Mouse (Mus musculus): ENCODE measurements around the gene Tex26. TPM values are rescaled to one million over a fixed set of nuclear protein-coding genes. Genes with fewer than 3 reads are reported as not detected.

The Tex26 gene
- polyA plus RNA-seq, 1 experiment from 2014 or later = 1.5 TPM

DNA sequence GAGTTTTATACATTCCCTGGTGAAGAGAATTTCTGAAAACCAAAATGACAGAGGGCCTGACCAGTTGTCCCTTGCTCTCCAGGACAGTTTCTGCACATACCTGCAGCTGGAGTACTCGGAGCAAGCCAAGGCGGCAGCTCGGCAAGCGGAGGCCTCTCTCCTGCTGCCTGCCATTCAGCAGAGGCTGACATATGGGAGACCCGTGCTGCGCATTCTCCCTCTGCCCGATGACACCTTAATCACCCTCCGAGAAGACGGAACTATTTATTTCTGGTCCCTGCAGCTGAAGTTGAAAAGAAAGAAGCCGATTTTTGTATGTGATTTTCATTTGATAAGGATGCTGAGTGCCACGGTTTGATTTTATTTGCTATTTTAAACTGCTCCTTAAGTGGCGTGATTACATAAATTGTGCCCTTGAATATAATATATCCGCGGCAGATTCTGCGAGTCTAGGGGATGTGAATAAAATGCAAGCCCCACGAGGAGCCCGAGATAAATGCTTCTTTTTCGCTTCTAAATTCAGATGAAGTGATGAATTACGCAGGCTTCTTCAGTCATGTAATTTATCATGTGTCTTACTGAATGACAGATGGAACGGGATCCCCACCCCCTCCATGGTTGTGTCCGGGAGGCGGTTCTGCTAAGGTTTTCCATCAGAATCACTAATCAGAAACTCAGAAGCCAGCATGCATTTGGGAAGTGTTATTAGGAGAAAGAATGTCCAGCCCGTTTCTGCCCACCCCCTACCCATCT lies 64.1 kb downstream of the Tex26 start:
- Histone ChIP-seq H3K27ac (peak overlapping the region; percentile 82), H3K27me3 (no peaks in the 10 kb centered on the region), H3K4me2 (peak overlapping the region; percentile 20), H3K36me3 (no peaks in the 10 kb centered on the region), H3K4me3 (no peak overlapping the region), H3K4me1 (replicated peaks) (peaks cover 23% of the 10 kb centered on the region), H3K9ac (peak overlapping the region; percentile 21), H3K9me3 (no peaks in the 10 kb centered on the region)
- 46% methylated on average over 23 of the region's 23 CpGs for WGBS
- ATAC-seq (ENCODE audit: low FRiP score) = peak; percentile 65; the same call in 1 of the 2 replicates

DNA sequence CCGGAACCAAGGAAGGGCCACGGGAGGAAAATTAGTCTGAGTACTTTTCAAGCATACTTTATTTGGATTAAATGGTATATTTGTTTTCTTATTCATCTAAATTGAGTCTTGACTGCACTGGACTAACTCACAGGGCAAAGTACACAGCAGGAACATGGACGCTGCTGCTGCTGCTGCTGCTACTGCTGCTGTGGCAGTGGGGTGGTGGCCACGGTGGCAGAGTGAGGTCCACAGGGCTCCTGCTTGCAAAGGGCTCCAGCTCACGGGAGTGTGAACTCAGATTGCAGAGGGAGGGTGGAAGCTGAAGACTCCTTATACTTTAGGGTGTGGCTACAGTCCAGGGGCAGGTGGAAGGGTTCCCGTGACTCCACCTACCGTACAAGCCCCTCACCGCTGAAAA lies 65.5 kb downstream of the Tex26 start:
- no peaks in the 10 kb centered on the region for H3K9me3 ChIP-seq
- no peak overlapping the region for H3K4me3 ChIP-seq
- H3K4me1 ChIP-seq (replicated peaks) = peaks cover 21% of the 10 kb centered on the region
- no peaks in the 10 kb centered on the region for H3K36me3 ChIP-seq
- WGBS = 77% methylated on average over 8 of the region's 8 CpGs
- no peak for ATAC-seq (ENCODE audit: low FRiP score)
- H3K9ac ChIP-seq = no peak overlapping the region
- no peak overlapping the region for H3K27ac ChIP-seq
- no peak overlapping the region for H3K4me2 ChIP-seq
- H3K27me3 ChIP-seq = no peaks in the 10 kb centered on the region

DNA sequence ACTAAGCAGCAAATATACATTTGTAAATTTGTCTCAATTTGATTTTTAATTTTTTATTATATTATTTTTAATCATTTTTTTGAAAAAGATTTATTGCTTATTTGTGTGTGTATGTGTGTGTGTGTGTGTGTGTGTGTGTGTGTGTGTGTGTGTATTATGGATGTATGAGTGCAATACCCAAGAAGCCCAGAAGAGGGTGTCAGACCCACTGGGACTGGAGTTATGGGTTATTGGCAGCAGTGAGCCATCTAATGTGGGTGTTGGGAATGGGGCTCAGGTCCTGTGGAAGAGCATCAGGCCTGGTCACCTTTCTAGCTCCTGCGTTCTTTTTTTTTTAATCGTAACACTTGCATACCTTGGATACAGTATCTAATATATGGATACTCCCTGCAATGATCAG lies 66.6 kb downstream of the Tex26 start:
- 98% methylated on average over 2 of the region's 2 CpGs for WGBS
- H3K4me3 ChIP-seq = no peak overlapping the region
- no peak overlapping the region for H3K9ac ChIP-seq

DNA sequence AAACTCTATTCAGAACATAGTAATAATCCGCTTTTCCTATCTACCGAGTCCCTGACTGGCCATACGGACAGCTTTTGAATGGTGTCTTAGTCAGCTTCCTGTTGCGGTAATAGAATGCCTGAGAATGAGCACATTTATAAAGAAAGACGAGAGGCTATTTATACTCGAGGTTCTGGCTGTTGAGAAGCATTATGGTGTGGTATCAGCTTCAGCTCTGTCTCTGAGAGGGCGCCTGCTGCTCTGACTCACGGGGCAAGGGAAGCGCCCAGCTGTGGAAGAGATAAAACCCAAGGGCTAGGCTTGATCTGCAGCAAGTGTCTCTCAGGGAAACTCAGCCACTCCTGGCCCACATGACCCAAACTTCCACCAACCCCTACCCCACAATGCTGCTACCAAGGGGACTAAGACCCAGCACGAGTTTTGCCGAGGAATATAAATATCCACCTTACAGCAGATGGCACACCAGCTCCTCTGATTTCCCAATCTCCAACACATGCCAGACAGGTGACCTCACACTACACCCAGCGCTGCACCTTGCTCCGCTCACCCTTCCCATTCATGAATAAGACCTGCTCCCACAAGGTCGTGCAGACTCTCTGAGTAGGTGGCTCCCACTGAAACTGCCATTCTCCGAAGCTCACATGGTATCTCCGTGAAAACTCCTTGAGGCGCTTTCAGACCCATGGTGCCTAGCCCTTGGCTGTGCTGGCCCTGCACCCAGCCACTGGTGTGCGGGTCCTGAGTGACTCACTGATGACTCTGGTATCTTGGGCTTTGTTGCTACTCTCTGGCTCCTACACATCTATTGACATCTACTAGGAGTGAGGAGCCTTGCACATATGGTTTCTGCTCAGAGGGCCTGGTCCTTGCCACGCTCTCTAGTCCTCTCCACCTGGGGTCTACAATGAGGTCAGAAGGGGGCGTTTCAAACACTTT lies 68.9 kb downstream of the Tex26 start:
- WGBS = 80% methylated on average over 20 of the region's 20 CpGs
- no peak overlapping the region for H3K9ac ChIP-seq
- peaks cover 26% of the 10 kb centered on the region for H3K4me1 ChIP-seq (replicated peaks)
- no peak overlapping the region for H3K4me2 ChIP-seq
- no peaks in the 10 kb centered on the region for H3K36me3 ChIP-seq
- no peaks in the 10 kb centered on the region for H3K9me3 ChIP-seq
- H3K4me3 ChIP-seq = no peak overlapping the region
- no peaks in the 10 kb centered on the region for H3K27me3 ChIP-seq
- no peak for ATAC-seq (ENCODE audit: low FRiP score)
- H3K27ac ChIP-seq = no peak overlapping the region

More for the DNA sequence above, 66.6 kb downstream of the Tex26 start:
- H3K4me1 ChIP-seq (replicated peaks) = peaks cover 27% of the 10 kb centered on the region
- H3K27me3 ChIP-seq = no peaks in the 10 kb centered on the region
- ATAC-seq (ENCODE audit: low FRiP score) = no peak
- no peak overlapping the region for H3K27ac ChIP-seq
- H3K4me2 ChIP-seq = no peak overlapping the region
- H3K9me3 ChIP-seq = no peaks in the 10 kb centered on the region
- H3K36me3 ChIP-seq = no peaks in the 10 kb centered on the region

GRCm38 (mm10) chr5:149510323-149510722 lies 70.9 kb downstream of the Tex26 start:
- 47% methylated on average over 13 of the region's 13 CpGs for WGBS
- peak overlapping the region; percentile 65 for H3K27ac ChIP-seq

DNA sequence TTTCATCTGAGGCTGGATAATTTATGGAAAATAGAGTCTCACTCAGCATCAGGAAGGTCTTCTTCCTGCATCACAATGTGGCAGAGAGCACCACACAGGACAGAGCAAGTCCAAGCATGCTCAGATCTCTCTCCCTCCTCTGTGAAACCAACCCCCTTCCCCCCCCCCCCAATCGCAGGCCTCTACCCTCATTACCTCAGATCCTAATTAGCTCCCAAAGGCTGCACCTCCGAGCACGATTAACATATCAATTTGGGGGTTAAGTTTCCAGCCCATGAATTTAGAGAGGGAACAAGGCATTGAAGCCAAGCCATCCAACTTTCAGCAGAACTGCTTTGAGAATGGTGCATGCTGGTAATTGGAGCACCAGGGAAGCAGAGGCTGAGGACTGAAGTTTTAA lies 73.2 kb downstream of the Tex26 start:
- Histone ChIP-seq H3K4me1 (replicated peaks) (peaks cover 50% of the 10 kb centered on the region), H3K27me3 (no peaks in the 10 kb centered on the region), H3K27ac (no peak overlapping the region), H3K36me3 (no peaks in the 10 kb centered on the region), H3K9ac (no peak overlapping the region), H3K4me2 (no peak overlapping the region), H3K9me3 (no peaks in the 10 kb centered on the region), H3K4me3 (no peak overlapping the region)
- no peak for ATAC-seq (ENCODE audit: low FRiP score)
- WGBS = 25% methylated on average over 3 of the region's 3 CpGs

More at GRCm38 (mm10) chr5:149510323-149510722, 70.9 kb downstream of the Tex26 start:
- H3K36me3 ChIP-seq = no peaks in the 10 kb centered on the region
- H3K4me1 ChIP-seq (replicated peaks) = peaks cover 34% of the 10 kb centered on the region
- no peaks in the 10 kb centered on the region for H3K9me3 ChIP-seq
- H3K27me3 ChIP-seq = no peaks in the 10 kb centered on the region
- no peak overlapping the region for H3K4me3 ChIP-seq
- H3K4me2 ChIP-seq = 0 out of 2 replicates have a peak overlapping the region, but pooled peaks have one; percentile 0
- no peak for ATAC-seq (ENCODE audit: low FRiP score)
- no peak overlapping the region for H3K9ac ChIP-seq

DNA sequence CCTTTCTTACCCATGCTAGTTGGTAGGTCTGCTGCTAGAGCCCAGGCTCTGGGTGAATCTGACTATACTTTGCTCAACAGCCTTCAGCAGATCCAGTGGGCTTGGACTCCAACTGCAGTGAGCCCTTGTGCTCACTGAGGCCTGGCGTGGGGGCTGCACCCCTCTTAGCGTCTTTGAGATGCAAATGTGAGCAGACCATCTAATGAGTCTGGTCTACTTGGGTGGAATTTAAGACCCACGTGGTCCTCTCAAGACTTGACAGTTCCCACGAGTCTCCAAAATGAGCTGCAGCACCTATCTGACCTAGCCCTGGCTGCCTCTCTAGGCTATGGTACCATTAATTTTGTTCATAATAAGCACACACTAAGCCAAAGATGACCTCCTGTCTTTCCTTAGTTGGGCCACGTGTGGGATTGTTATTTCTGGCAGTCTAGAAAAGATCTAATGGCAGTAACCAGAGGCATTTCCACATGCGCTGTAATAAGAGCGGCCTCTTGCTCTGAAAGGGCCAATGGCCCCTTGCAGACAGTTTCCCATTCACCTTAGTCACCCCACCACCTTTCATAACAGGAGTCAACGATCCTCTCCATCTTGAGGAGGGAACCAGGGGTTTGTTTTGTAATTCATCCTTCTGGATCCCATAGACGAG lies 74.1 kb downstream of the Tex26 start:
- Histone ChIP-seq H3K9me3 (no peaks in the 10 kb centered on the region), H3K27ac (peak overlapping the region; percentile 81), H3K27me3 (0 out of 2 replicates have a peak, but pooled peaks cover 2% of the 10 kb centered on the region), H3K9ac (no peak overlapping the region), H3K4me1 (replicated peaks) (peaks cover 52% of the 10 kb centered on the region), H3K4me2 (peak overlapping the region; percentile 25; the same call in 1 of the 2 replicates), H3K4me3 (no peak overlapping the region), H3K36me3 (no peaks in the 10 kb centered on the region)
- ATAC-seq (ENCODE audit: low FRiP score) = no peak
- WGBS = 30% methylated on average over 9 of the region's 9 CpGs

DNA sequence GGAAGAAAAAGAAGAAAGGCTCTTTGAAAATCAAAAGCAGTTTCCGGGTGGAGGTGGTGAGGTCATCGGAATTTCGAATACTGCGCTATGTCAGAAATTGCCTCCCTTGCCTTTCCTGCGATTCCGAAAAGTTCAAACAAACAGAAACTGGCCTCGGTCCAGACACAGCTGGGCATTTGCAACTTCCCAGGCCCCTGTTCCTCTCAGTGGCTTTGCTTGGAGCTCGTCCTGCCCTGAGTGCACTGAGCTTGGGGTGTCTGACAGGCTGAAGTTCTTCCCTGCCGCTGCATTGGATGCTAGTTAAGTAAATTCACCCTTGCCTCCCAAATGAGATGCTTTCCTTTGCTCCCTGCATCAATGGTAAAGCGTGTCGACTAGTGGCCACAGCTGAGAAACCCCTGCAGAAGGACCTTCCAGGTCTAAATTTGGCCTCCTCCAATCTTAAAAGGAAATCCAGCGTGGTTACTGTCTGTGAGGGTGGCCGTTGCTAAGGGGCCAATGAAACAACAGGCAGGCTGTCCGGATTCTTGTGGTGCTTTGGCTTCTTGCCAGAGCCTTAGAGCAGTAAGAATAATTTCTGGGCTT lies 74.7 kb downstream of the Tex26 start:
- Histone ChIP-seq H3K36me3 (no peaks in the 10 kb centered on the region), H3K4me3 (no peak overlapping the region), H3K4me1 (replicated peaks) (peaks cover 52% of the 10 kb centered on the region), H3K9ac (no peak overlapping the region), H3K9me3 (no peaks in the 10 kb centered on the region), H3K4me2 (peak overlapping the region; percentile 25), H3K27me3 (0 out of 2 replicates have a peak, but pooled peaks cover 2% of the 10 kb centered on the region), H3K27ac (peak overlapping the region; percentile 81)
- ATAC-seq (ENCODE audit: low FRiP score) = 0 out of 2 replicates have a peak, but pooled peaks have one; percentile 49
- WGBS = 12% methylated on average over 14 of the region's 14 CpGs

DNA sequence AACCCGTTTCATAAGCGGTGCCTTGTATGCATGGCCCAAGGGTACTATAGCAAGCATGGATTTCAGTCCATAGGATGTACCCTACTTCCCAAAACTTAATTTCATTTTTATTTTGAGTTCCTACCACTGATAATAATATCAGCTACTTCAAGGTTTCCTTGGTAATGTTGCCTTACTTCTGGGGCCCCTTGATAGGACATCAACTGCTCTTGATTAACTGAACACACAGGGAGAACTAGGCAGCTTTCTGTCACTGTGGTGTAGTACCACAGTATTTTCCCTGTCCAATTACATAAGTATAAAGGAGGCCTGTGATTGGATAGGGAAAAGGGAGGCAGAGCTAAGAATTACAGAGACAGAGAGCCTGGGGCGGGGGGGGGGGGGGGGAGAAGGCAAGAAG lies 75.4 kb downstream of the Tex26 start:
- peaks cover 50% of the 10 kb centered on the region for H3K4me1 ChIP-seq (replicated peaks)
- WGBS = 56% methylated on average over 2 of the region's 3 CpGs
- H3K9me3 ChIP-seq = no peaks in the 10 kb centered on the region
- ATAC-seq (ENCODE audit: low FRiP score) = no peak
- H3K27me3 ChIP-seq = 0 out of 2 replicates have a peak, but pooled peaks cover 2% of the 10 kb centered on the region
- no peaks in the 10 kb centered on the region for H3K36me3 ChIP-seq
- H3K4me3 ChIP-seq = no peak overlapping the region
- peak overlapping the region; percentile 3; the same call in 1 of the 2 replicates for H3K4me2 ChIP-seq
- no peak overlapping the region for H3K9ac ChIP-seq
- H3K27ac ChIP-seq = peak overlapping the region; percentile 81

DNA sequence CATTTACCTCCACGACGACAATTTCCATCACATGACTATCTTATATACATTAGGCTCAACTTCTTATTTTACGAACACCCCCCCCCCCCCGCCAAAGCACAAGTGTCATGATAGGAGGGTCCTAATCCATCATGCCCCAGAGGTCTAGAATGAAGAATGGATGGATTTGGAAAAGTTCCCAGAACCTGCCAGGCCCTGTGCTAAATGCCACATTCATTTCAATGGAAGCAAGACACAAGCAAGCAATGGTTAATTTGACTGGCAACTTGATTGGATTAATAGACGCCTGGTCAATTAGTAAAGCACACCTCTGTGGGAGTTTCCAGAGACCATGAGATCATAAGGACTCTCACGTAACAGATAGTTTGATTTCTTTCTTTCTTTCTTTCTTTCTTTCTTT lies 77.7 kb downstream of the Tex26 start:
- H3K36me3 ChIP-seq = no peaks in the 10 kb centered on the region
- no peak overlapping the region for H3K4me3 ChIP-seq
- H3K9me3 ChIP-seq = no peaks in the 10 kb centered on the region
- 0 out of 2 replicates have a peak, but pooled peaks cover 2% of the 10 kb centered on the region for H3K27me3 ChIP-seq
- peaks cover 41% of the 10 kb centered on the region for H3K4me1 ChIP-seq (replicated peaks)
- WGBS = 54% methylated on average over 6 of the region's 6 CpGs
- ATAC-seq (ENCODE audit: low FRiP score) = no peak
- no peak overlapping the region for H3K9ac ChIP-seq
- H3K4me2 ChIP-seq = no peak overlapping the region
- no peak overlapping the region for H3K27ac ChIP-seq
